Mouse (Mus musculus): ENCODE results near the gene Sirt1.

Sirt1 gene

GRCm38 (mm10) chr10:63313726-63314125 lies 67.8 kb downstream of the Sirt1 start:
- DNase-seq = no peak

- DNase-seq = peak; percentile 89 to 92
These were observed 72.7 kb downstream of the Sirt1 start for GRCm38 (mm10) chr10:63308582-63309366.

GRCm38 (mm10) chr10:63302356-63302755 lies 79.1 kb downstream of the Sirt1 start:
- no peak for DNase-seq

GRCm38 (mm10) chr10:63282846-63283245 lies 98.7 kb downstream of the Sirt1 start:
- DNase-seq = no peak

- no peak for DNase-seq
These were observed 99.1 kb downstream of the Sirt1 start for GRCm38 (mm10) chr10:63282417-63282816.

GRCm38 (mm10) chr10:63279851-63280250 lies 101.7 kb downstream of the Sirt1 start:
- no peak for DNase-seq

- no peak for DNase-seq
These were observed 104.5 kb downstream of the Sirt1 start for GRCm38 (mm10) chr10:63277010-63277409.

- no peak for DNase-seq
These were observed 108.6 kb downstream of the Sirt1 start for GRCm38 (mm10) chr10:63272868-63273267.

- no peak for DNase-seq
These were observed 109.1 kb downstream of the Sirt1 start for GRCm38 (mm10) chr10:63272401-63272800.
